Mouse (Mus musculus): ENCODE measurements at regions not wholly inside any gene's neighbourhood (a gene's known extent, or its start where the extent isn't known, plus 50 kb on each side); places are given as distances from the start of the nearest gene placed in this dataset.

DNA sequence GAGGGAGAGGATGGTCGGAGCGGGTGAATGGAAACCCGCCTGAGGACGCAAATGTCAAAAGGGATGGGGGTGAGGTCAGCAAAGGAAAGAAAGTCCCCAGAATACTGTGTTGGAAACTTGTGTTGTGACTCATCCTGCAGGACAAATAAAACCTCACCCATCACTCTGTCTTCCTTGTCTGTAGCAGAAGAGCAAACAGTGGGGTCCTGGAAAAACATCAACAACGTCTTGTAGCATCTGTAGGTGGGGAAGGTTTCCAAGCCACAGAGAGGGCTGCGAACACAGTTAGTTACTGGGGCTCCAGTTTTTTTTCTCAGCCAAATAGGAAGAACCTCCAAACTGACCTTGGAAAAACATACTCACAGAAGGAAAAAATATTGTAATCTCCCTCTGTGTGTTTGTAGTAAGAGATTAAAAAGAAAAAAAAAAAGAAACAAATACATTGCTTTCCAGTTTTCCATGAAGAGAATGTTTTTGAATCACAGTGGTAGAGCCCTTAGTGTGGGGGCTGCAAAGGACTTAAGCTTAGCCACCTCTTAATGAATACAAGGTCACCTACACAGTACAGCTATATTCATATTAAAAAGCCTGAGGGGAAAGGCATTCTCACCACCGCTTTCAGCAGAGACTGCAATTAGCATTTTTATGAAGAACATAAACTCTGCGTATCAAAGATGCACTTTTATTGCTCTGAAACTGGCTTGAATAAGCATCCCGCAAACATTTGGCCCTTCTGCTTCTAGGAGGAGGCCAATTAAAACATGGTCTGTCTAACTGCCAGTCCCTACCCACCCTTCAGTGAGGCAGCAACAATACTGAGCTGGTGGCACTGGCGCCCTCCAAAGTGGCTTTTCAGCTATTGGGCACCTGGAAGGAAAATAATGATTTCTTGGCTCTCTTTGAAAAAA is 198.6 kb upstream of the Tprg start:
- DNase-seq (ENCODE audit: low spot score in 2 of 2), result no peak

DNA sequence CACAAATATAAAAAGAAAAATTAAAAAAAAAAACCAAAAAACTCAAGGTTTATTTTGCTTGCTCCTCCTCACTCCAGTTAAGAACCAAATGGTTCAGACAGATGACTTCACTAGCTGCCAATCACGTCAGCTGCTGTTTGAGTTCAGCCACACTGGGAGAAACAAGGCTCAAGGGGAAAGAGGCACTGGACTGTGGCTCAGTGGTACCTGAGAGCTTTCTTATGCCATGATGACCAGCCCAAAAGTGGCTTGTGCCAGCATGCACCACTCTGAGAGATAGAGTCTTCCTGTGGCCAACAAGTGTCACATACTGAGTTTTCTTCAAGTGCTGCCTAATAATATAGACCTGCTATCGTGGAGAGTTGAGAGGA is 198.0 kb upstream of the Tprg start:
- DNase-seq (ENCODE audit: low spot score in 2 of 2), result no peak

DNA sequence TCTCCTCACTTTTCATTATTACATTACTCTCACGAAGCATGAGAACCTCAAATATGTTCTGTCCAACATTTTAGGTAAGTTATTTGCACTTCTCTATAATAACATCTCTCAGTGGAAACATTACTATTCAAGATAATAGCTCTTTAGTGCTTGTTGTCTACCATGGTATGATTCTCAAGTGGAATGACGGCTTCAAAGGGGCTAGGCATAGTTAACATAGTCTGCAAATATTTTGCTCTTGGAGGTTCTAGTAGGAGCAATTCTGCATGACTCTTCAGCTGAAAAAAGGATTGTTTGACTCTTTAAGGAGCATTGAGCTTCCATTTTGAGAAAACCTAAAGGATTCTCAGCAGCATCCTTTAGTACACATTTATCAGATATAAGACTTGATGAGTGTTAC is 182.5 kb upstream of the Tprg start:
- DNase-seq (ENCODE audit: low spot score in 2 of 2), result no peak

DNA sequence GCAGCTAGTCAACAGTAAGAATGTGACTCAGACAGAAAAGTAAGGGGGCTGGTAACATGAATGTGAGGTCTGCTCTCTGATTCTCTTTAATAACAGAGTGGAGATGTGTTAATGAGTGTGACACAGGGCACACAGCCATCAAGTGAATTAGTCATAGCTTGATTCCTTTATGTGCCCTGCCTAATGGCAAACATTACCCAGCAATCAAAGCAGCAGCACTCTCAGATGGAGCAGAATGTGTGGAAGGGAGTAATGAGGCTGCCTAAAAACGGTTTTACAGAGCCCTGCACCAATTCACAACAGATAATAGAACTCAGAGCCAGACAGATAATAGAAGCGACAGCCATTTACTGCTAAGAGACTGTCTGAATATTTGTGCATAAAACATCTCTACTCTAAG is 182.0 kb upstream of the Tprg start:
- no peak for DNase-seq (ENCODE audit: low spot score in 2 of 2)

DNA sequence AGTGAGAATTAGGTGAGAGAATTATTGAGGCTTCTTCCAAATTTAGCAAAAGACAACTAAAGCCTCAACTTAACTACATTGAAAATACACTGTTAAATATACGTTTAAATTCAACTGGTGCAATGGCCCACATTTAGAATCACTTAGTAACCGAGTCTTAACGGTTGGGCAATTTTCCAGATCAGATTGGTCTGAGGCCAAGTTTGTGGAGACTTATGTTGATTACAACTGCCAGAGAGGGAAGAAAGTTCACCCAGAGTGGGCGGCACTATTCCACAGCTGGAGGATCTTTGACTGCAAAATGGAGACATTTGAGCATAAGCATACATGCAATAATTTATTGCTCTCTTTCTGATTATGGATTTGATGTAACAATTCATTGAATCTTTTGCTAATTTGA is 146.5 kb upstream of the Tprg start:
- DNase-seq (ENCODE audit: low spot score in 2 of 2), result no peak

DNA sequence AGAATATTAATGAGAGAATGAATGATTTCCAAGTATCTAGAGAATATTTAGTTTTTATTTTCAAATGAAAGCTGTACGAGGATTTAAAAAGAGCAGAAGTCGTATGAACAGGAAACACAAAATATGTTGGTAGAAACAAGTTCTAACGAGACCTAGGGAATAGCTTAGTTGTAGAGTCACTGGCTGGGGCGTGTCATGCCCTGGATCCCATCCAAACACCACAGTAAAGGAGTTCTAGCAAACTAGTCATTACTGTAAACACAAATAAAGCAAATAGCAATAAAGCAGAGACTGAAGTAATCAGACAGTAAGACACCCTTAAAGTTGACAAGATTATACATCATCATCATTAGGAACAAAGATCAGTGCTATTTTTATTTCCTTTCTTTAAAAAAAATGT is 139.1 kb upstream of the Tprg start:
- DNase-seq (ENCODE audit: low spot score in 2 of 2), result no peak

DNA sequence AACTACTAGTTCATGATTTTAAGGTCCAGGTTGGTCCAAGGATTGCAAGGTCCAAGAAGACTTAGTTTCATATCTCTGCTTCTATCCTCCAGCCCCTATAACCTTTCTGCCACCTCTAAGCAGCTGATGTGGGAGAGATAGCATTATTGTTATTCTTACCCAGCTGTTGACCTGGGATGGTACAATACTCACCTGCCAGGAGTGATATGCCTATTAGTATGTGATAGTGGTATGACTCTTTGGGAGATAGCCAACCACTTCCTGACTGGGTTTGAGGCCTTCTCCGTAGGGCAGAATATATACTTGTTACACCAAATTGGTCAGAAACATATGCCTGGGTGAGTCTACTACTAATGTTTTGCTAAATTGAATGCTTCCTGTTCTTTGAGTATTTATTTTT is 137.4 kb upstream of the Tprg start:
- DNase-seq (ENCODE audit: low spot score in 2 of 2), result no peak

DNA sequence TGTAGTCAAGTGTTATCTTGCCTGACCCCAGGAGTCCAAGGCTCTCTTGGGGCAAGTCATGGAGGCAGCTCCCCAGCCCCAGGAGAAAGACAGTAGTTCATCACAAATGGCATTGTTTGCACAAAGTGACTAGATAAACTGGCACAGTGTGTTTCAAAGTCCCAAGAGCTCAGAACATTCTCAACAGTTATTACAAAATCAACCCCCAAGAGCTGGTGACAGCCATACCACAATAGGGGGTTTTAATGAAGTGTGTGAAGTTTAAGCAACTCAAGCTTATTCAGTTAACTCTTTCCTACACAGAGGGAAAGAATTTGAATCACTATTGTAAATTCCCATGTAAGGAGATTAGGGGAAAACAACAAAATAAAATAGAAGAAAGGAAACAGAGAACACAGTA is 109.7 kb upstream of the Tprg start:
- no peak for DNase-seq (ENCODE audit: low spot score in 2 of 2)

DNA sequence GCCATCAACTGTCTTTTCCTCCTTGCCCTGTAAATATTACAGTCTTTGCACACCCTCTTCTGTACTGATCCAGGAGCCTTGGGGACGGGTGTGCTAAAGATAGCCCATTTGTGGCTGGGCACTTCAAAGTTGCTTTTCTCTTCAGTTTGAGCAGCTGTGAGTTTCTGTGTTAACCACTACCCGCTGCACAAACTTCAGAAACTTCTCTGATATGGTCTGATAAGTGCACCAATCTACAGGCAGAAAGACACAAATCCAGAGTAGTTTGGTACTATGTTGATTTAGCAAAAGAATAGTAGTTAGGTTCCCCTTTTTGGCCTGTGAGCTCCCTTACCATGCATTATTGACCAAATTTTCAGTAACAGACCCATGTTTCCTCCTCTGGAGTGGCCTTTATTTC is 108.6 kb upstream of the Tprg start:
- DNase-seq (ENCODE audit: low spot score in 2 of 2), result no peak

DNA sequence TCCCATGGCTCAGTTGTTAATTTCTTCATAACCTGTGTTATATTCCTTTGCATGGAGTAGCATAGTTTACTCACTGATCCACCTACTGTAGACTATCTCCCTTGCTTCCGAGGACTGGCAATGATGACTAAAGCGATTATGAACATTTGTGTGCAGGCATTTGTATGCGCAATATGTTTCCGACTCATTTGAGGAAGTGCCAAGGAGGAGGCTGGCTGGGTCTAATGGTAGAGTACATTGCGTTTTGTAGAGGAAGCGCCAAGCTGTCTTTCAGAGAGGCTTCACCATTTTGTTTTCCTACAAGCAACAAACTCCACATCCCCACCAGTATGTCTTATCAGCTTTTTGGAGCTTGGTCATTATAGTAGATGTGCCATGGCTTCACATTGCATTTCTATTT is 104.7 kb upstream of the Tprg start:
- no peak for DNase-seq (ENCODE audit: low spot score in 2 of 2)

DNA sequence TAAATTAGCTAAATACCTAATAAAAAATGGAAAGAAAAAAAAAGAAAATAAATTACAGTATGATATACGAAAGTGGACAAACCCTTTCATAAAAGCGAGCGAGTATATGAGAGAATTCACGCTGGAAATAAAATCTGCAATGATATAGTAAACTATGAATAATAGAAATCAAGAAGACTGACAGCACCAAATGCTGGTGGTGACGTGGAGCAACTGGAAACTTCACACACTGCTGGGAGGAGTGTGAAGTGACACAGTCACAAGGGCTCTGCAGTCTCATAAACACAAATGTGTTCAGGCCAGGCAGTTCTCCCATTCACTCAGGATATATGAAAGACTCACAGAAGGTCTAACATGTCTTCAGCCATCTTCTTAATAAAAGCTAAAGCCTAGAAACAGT is 89.5 kb upstream of the Tprg start:
- no peak for DNase-seq (ENCODE audit: low spot score in 2 of 2)

DNA sequence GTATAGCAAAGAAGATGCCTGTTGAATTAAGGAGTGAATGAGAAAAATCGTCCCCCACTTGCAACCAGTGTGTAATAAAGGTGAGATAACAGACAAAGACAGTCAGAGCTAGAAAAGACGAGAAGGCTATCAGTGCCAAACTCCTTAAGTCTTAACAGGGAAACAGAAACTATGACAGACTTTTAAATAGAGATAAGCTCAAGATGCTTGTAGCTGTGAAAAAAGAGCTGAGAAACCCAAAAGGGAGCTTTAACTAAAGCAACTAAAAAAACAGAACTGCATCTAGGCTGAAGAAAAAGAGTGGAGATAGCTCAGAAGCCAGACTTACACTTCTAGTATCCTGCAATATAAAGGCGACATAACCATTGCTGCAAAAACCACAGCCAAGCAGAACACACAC is 87.8 kb upstream of the Tprg start:
- DNase-seq (ENCODE audit: low spot score in 2 of 2), result no peak

DNA sequence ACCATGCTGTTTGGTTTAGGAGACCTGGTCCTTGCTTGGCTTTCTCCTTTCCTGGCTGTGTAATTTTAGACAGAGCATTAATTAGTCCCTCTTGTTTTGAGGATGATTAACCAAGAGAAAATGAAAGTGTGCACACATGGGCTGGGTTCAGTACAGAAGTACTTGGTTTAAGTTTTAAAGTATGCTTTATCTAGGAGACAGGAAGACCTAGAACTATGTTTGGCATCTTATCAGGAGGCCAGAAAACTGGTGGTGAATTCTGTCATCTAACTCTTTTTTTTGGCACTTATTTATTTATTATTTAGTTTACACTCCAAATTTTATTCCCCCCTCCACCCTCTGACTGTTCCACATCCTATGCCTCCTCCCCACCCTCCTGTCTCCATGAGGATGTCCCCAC is 86.6 kb upstream of the Tprg start:
- DNase-seq (ENCODE audit: low spot score in 2 of 2), result no peak

DNA sequence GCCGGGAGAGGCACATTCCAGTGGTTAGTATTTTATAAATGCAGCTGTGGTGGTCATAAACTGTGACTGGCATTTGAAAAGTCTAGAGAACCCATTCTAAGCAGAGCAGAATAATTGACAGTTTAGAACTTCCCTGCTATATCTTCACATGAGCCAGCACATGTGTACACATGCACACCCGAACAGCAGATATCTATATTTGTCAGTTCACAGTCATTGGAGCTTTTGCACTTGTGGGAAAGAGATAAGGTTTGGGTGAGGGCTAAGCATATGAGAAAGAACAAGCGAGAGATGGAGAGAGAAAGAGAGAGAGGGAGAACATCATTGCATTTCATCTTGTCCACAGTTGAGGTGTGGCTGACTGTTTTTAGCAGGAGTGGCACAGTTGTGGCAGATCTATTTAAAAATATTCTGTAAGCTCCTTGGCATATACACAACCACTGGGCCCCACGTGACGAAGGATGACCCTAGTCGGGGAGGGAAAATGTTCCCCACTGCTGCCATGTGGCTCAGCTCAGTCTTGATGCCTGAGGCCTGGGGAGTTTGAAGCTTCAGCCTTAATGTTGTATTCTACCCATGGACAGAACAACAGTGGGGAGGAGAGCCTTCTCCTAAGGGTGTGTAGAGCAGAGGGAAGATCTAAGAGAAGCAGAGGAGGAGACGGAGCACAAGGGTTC is 85.4 kb upstream of the Tprg start:
- DNase-seq (ENCODE audit: low spot score in 2 of 2), result no peak

DNA sequence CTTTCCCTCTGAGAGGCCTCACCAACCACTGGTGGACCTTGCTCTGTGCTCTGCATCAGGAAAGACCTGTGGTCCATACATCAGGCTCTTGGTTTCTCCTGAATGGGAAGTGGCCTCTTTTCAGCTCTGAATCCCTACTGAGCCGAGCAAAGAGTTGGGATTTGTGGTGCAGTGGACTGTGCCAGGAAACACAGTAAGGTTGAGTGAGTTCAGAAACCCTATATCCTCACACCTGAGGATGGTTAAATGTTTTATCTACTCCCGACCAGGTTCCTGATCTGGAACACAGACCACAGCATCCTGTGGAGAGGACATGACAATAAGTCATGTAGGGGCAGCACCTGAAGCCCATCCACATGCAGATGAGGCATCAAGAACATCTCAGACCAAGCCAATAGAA is 73.4 kb upstream of the Tprg start:
- DNase-seq (ENCODE audit: low spot score in 2 of 2), result no peak

DNA sequence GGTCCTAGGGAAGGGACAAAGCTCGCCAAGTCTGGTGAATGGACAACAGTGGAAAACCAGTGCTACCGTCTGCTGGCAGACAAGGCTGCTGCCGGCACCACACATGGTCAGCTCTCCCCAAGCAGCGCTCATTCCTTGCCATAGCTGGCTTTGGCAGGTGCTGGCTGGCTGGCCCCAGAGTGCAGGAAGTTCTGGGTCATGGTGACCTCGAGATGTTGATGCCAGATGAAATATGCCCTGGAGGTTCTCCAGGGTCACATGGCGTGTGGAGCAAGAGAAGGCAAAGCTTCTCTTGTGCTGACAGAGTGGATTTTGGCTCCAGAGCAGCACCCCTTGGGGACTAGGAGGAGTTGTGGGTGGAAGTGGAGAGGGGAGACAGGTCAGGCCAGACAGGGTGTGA is 66.1 kb upstream of the Tprg start:
- DNase-seq (ENCODE audit: low spot score in 2 of 2), result no peak

DNA sequence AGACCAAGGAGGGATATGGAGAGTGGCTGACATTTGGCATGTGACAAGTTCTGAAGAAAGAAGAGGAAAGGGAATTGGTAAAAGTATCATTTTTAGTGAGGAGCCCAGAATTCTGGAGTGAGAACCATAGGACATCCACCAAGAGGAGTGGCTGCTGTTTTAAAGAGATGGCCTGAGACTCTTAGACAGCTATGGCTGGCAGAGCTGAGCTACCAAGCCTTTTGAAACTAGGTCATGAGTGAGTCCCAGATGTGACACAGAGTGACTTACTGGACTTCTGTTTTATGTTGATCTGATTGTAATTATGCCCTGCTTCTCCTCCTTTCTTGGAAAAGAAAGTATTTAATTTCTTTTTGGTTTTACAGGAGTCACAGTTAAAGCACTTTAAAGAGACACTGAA is 61.8 kb upstream of the Tprg start:
- DNase-seq (ENCODE audit: low spot score in 2 of 2), result no peak
